Mouse (Mus musculus): Measurements from ENCODE around the gene Cacna1f.

Gene Cacna1f

GRCm38 (mm10) chrX:7674284-7675000 is 67.6 kb downstream of the Cacna1f start:
- 17% methylated on average over 28 of the region's 28 CpGs for WGBS

- WGBS = 46% methylated on average over 10 of the region's 10 CpGs
Observed at GRCm38 (mm10) chrX:7675001-7675380, 68.1 kb downstream of the Cacna1f start.

GRCm38 (mm10) chrX:7678986-7679385 is 72.1 kb downstream of the Cacna1f start:
- 21% methylated on average over 3 of the region's 3 CpGs for WGBS

GRCm38 (mm10) chrX:7679405-7680056 is 72.6 kb downstream of the Cacna1f start:
- whole genome bisulfite sequencing = 6% methylated on average over 27 of the region's 27 CpGs

GRCm38 (mm10) chrX:7680057-7680412 is 73.2 kb downstream of the Cacna1f start:
- WGBS = 13% methylated on average over 12 of the region's 12 CpGs

- WGBS = 52% methylated on average over 14 of the region's 14 CpGs
Observed at GRCm38 (mm10) chrX:7680864-7681263, 74.0 kb downstream of the Cacna1f start, which contains the start of gene Magix. Magix (minus strand) TSS chrX:7681251.
